Mouse (Mus musculus): ENCODE results near the gene Mt2.

Gene Mt2

GRCm38 (mm10) chr8:94194591-94195223 is 22.2 kb downstream of the Mt2 start:
- DNase-seq (ENCODE audit: extremely low read depth, low read depth, low spot score) = peak; percentile 87

DNA sequence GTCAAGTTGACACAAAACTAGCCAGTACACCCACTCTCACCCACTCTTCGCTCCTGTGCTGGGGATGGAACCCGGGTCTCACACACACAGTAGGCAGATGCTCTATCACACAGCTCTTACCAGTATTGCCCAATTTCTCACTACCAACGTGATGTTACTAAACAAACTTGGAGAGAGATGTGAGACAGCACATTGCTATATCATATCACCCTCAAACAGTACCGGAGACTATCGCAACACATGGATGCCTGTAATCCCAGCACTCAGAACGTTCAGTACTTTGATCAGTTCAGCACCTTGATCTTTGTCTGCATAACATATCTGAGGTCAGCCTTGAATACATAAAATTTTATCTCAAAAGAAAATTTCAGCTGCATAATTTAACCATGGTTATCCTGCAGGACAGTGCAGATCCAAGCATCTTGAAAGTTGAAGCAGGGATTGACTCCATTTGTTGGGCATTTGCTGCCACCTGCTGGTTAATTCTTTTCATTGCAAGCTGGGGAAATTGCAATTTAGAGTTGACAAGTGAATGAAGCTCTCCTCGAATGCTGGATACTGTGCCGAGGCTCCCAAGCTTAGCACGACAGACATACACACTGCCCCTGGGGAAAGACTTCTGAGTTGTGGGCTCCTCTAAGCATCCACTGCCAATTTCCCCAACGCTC is 26.9 kb downstream of the Mt2 start:
- no peak for DNase-seq (ENCODE audit: extremely low read depth, low read depth, low spot score)

DNA sequence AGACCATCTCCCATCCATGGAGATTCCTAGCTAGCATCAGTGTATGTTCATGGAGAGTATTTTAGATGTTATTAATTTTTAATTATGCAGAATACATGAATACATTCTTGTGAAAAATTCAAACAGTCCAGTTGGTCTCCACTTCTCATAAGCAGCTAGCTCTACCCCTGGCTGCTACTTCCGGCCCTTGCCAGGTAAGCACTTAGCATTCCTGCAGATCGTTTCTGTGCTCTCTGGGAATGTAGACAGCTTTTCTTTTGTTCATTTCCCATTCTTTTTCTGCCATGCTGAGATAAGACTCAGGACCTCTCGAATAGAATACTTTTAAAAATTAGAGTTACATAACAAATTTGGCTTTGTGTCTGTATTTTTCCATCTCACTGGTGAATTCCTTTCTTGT is 31.6 kb downstream of the Mt2 start:
- DNase-seq (ENCODE audit: extremely low read depth, low read depth, low spot score) = no peak

DNA sequence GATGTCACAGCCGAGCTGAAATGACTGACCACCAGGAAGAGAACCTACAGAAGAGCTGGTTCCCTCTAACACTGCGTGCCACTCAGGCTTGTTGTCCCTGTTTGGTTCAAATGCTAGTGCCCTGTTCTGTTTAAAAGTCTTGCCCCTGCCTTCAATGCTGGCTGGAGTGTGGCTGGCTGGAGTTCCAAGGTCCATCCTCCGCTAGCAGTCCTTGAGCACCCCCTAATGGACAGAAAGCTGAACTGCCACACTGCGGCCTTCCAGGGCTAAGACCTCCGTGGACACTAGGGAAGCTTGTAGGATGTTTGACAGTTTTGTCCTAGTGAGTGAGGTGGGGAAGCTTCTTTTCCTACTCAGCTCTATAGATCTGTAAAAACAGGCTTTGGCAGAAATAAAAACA is 33.3 kb downstream of the Mt2 start:
- no peak for DNase-seq (ENCODE audit: extremely low read depth, low read depth, low spot score)

DNA sequence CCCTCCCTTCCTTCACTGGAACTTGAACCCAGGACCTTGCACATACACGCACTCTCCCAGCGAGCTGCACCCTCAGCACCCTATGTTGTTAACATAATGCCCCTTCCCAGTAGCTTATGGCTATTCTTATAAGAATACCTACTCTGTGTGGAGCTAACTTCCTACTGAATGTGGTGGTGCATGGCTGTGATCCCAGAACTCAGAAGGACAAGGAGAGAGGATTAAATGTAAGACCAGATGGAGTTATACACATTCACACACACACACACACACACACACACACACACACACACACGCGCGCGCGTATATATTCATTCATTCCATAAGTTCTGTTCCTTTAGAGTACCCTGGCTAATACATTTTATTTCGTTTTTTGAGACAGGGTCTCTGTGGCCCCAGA is 33.8 kb downstream of the Mt2 start:
- DNase-seq (ENCODE audit: extremely low read depth, low read depth, low spot score) = no peak

DNA sequence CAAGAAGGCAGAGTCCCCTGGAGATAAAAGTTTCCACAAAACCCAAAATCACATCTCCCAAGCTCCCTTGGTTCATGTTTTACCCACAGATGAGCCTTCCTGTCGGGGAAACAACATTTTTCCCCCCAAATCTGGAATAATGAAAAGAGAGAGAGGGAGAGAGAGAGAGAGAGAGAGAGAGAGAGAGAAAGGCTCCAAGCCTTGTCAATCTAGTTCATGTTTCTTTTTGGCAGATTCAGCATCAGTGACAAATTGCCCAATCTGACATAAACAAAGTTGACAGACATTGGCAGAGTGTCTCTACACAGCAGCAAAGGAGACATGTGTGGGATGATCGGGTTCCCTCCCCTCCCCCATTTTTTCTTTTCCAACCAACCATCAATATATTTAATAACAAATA is 35.0 kb downstream of the Mt2 start:
- DNase-seq (ENCODE audit: extremely low read depth, low read depth, low spot score) = no peak

DNA sequence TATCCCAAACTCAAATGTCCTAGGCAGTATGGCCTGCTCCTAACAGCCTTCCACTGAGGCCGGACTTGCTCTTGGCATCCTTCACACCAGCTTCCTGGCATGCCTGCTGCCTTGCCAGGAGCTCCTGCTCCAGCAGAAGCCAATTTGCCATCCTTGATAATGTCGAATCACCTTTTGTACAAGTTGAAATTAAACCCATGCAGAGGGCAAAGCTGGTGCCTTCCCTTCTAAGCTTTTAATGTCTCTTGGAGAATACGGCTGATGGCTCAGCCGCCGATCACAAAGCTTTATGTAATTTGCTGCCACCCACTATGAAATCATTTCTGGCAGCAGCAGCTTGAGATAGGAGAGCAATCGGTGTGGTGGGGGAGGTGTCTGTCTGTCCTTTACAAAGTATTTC is 37.2 kb downstream of the Mt2 start:
- no peak for DNase-seq (ENCODE audit: extremely low read depth, low read depth, low spot score)

DNA sequence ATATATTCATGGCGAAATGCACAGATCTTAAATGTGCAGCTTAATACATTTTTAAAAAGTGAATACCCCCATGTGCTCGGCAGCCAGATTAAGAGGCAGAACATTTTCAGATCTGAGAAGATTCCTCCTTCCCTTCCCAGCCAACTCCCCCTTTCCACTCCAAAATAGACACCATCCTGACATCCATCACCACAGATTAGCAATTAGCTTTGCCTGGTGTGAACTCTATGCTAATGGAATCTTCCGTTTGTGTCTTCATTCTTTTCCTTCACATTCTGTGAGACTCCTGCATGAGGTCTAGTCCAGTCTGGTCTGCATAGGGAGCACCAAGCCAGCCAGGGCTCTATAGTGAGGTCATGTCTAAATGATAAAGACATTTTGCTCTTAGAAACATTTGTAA is 37.8 kb downstream of the Mt2 start:
- DNase-seq (ENCODE audit: extremely low read depth, low read depth, low spot score) = no peak

GRCm38 (mm10) chr8:94213819-94214218 is 41.4 kb downstream of the Mt2 start:
- no peak for DNase-seq (ENCODE audit: extremely low read depth, low read depth, low spot score)

GRCm38 (mm10) chr8:94214252-94215173 is 42.0 kb downstream of the Mt2 start, which contains the start of gene Nup93:
Nup93 (plus strand) TSS chr8:94214564.
- DNase-seq (ENCODE audit: extremely low read depth, low read depth, low spot score) = peak; percentile 73

All from fat pad, adult 2 months (tissue).